Mouse (Mus musculus) cerebellum, postnatal 14 days (tissue): ENCODE measurements around the gene Wdr44.
"Not testable (repeated sequence)": the region's sequence is repeated elsewhere in the genome, so short reads cannot be mapped to it uniquely, and the experiment has no call there.

Experiments
- DNase-seq, 2 experiments: peaks; one replicate each; pipeline ENCODE4 v3.0.0; 2021; ENCODE audit warnings: mixed read lengths in 2 of 2

Wdr44 gene

GRCm38 (mm10) chrX:23692722-23693442 is at the start of gene Wdr44:
Gene Wdr44 (plus strand): TSS chrX:23693051.
- peak; percentile 93 to 95 for DNase-seq

DNA sequence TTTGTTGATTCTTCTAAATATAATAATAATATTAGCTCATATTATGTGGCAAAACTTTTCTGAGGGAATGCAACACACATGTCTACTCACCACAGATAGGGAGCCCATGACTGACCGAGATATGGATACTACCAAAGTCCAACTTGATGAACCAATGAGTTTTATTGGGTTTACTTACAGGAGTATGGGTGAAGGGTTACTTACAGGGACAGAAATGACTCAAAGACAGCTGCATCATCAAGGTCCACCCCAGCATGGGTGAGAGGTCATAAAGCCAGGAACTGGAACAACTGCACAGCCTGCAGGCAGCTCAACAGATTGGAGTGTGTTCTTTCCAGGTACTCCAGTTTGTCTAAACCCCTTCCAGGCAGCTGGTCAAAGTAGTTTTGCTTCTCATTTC is 44.5 kb upstream of the Wdr44 start:
- no peak for DNase-seq

DNA sequence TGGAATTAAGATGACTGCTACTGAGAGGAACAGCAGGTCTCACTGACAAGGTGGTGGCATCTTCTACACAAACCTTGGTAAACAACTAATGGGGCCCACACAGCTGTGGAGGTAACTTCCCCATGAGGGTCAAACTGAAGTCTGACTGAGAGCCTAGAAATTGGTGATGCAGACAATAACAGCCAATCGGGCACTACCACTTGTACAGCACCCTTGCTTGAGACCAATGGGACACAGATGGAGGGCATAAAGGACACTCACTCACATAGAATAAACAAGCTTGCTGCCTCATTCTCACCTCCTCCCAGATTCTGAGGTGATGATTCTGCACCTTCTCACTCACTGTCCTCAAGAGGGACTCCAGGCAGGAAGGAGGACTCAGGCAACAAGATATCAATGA is 30.6 kb upstream of the Wdr44 start:
- no peak for DNase-seq

GRCm38 (mm10) chrX:23673193-23673592 is 19.7 kb upstream of the Wdr44 start:
- DNase-seq = no peak

- no peak for DNase-seq
Observed at GRCm38 (mm10) chrX:23675450-23675849, 17.4 kb upstream of the Wdr44 start.

DNA sequence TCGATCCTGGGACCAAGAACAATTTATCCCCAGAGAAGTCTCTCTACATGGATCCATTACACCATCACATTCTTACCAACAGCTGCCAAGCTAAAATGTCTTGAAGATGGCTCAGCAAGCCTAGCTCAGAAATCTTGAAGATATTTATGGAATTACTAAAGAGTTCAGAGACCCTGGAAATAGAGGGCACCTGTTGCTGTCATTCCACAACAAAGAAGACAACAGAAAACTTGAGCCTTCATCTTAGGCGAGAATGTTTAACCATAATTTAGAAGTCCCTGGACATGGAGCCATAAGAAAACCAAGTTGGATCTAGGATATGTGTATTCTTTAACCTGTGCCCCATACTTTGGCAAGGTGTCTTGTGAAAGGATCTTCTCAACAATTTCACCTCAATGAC is 16.3 kb upstream of the Wdr44 start:
- no peak for DNase-seq

DNA sequence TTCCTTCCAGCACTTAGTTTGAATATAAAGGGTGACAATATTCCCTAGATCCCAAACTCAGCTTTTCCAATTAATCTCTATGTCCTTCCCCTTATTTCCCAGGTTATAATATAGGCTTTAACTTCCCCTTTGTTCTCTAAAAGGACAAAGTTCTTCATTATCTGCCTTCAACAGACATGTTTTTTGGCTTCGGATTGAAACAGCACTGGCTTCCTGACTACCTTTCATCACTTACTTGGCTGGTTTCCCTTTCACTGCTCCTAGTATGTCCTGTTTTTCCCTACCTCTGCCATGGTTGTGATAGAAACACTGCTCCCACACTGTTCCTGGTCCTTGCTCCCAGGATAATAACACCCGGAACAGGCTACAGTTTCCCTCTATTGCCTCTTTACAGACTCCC is 15.3 kb upstream of the Wdr44 start:
- DNase-seq = no peak

DNA sequence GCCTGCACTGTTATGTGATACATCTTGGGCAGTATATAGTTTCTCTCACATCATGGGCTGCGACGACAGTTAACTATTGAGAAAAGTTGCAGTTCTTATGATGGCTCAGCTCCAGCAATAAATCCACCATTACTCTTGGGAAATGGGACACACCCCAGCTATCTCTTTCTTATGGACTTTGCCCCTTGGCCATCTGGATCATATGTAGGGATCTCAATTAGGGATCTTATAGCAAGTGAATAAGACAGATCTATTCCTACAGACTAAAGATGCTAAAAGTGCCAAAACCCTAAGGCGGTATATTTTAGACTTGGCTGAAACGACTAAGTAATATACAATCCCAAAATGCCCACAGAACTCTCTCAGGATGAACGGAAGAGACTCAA is 522 bp upstream of the Wdr44 start:
- peak in 1 of 2 experiments; percentile 8 for DNase-seq

DNA sequence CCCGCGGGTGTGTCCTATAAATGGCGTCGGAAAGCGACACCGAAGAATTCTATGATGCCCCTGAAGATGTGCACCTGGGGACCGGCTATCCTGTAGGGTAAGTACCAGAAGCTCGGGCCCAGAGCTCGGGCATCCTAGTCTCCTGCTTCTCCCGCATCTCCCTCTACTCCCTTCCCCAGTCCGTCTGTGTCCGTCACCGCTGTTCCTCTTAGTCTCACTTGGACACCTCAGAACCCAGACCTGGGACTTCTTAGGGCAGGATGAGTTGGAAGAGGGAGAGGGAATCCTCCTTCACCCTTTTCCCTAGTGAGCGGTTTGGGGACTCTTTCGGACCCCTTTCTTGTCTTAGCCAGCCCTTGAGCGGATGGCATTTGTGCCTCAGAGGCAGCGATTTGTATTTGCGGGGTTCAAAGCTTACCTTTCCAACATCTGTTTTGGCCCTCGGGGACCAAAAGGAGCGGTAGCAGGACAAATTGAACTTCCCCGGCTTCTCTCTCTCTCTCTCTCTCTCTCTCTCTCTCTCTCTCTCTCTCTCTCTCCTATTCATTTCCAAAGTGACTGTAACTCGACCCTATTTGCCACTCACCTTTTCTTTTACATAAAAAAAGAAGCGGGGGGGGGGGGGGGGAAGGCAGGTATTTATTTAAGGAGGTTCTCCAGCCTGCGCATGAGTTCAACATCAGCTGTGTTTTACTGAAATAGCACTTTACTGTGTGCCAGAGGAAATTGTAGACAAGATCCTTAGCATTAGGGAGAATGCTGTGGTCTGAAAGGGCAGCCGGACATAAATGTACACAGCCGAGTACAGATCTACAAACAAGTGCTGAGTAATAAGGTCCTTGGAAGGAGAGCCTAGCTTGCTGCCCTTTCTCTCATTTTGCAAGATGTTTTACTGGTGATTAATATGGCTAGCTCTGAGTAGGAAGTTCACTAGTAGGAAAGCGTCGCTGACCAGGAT is 871 bp downstream of the Wdr44 start:
- peak in 1 of 2 experiments; percentile 3 for DNase-seq

DNA sequence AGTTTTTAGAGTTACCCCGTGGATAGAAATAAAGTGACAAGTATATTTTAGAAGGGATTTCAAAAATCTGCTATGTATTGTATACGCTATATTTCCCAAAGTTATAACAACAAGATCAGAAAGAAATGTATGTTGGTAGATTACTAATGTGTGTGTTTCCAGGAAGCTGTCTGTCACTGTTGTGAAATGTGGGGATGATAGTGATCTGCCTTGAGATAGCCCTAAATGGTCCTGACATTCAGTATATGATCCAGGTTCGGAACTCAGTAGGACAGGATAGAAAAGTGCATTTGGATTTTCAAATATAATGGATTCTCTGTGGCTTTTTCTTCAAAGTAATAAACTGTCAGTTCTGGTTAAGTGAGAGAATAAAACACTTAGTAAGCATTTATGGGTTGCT is 1.7 kb downstream of the Wdr44 start:
- no peak for DNase-seq

- no peak for DNase-seq
Observed at GRCm38 (mm10) chrX:23695109-23695508, 2.3 kb downstream of the Wdr44 start.

- DNase-seq = no peak
Observed at GRCm38 (mm10) chrX:23697346-23697745, 4.5 kb downstream of the Wdr44 start.

DNA sequence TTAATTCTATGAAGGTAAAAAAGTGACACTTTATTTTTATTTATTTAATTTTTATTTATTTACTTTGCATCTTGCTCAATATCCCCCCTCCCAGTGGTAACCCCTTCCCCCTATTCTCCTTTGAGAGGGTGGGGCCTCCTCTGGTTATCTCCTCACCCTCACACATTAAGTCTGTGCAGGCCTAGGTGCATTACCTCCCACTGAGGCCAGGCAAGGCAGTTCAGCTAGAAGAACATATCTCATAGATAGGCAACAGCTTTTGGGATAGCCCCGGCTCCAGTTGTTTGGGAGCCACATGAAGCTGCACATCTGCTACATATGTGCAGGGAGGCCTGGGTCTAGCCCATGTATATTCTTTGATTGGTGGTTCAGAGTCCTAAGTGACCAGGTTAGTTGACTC is 6.2 kb downstream of the Wdr44 start:
- DNase-seq = no peak

- no peak for DNase-seq
Observed at GRCm38 (mm10) chrX:23717247-23717646, 24.4 kb downstream of the Wdr44 start.

- DNase-seq = no peak
Observed at GRCm38 (mm10) chrX:23727463-23727862, 34.6 kb downstream of the Wdr44 start.

DNA sequence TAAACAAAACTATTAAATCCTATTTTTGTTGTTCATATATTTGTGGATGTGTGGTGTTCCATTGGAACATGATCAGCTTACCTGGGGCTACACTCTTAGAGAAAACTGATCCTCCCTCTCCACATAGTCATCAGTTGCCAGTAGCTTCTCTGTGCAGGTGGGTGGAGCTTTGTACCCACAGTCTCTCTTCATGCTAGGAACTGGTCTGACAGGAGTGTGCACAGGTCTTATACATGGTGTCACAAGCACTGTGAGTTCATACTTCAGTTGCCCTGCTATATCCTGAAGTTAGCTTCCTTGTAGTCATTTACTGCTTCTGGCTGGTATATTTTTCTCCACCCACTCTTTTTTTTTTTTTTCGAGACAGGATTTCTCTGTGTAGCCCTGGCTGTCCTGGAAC is 61.8 kb downstream of the Wdr44 start:
- DNase-seq = no peak

GRCm38 (mm10) chrX:23767849-23768248 is 75.0 kb downstream of the Wdr44 start:
- DNase-seq = no peak

DNA sequence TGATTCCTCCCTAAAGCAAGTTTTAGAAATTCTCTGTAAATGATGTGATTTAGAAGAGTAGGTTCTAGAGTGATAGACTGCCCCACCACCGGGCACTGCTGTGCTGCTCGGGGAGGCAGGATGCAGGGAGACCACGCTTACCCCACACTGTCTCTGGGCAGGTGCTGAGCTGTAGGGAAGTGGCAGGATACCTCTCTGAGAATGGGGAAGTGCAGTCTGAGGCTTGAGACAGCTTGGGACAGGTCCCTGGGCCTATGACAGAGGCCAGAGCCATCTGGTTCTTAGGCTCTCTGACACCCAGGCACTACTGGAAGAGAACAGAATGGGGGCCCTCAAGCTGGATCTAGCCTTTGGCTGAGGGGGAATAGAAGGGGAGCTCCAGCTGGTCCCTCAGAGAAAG is 114.3 kb downstream of the Wdr44 start:
- DNase-seq = no peak

- no peak for DNase-seq
Observed at GRCm38 (mm10) chrX:23810365-23810764, 117.5 kb downstream of the Wdr44 start.

DNA sequence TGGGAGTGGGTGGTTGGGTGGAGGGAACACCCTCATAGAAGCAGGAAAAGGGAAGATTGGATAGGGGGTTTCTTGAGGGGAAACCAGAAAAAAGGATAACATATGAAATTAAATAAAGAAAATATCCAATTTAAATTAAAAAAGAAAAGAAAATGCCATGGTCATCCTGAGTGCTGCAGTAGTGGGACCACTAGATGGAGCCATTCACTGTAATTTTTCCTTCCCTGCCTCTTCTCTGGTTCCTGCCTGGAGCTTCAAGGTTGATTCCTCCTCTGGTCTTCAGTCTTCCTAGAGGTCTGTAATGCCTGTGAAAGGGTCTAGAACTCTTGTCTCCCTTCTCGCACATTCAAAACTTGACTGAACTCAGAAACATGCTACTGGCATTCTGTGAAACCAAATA is 120.4 kb downstream of the Wdr44 start:
- not testable (repeated sequence) for DNase-seq

DNA sequence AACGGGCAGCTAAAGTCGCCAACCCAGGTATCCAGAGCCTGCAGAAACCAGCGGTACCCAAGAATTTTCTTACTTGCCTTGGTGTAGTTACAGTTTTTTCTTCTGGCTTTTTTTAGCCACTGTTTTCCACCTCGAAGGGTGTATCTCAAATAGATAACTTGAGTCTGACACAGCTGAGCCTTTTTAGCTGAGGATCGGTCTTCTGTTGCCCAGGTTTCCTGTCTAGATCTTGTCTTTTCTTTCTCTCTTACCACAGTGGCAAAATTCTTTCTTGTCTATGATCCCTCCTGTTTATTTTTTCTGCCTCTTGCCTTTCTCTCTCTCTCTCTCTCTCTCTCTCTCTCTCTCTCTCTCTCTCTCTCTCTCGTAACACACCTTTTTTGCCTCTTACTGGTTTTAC is 130.0 kb downstream of the Wdr44 start:
- DNase-seq = not testable (repeated sequence)

DNA sequence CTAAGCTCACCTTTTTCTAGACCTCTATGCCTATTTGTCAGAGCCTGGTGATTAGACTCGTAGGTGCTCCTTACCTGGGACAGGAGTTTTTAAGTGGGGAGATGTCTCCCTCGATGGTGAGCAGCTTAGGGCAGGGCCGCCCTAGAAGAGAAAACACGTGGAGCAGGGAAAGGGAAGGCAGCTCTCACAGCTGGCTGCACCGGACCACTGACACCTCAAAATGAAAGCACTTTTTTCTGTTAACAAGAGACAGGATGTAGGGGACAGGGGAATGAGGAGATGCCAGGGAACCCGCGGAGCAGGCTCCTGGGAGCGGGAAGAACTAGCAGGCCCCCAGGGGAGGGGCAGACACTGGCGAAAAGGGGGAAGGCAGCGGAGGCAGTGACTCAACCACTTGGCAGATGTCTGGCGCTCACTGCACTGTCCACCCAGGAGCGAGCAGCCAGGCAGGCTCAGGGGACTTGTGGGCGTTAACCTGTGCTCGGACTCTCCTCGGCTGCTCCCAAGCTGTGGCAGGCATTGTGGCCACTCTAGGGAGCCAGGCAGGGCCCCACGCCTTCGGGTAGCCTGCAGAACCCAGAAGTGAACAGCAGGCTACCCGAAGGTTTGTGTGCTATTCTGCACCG is 130.7 kb downstream of the Wdr44 start:
- DNase-seq = no peak

- not testable (repeated sequence) for DNase-seq
Observed at GRCm38 (mm10) chrX:23833784-23834183, 140.9 kb downstream of the Wdr44 start.

DNA sequence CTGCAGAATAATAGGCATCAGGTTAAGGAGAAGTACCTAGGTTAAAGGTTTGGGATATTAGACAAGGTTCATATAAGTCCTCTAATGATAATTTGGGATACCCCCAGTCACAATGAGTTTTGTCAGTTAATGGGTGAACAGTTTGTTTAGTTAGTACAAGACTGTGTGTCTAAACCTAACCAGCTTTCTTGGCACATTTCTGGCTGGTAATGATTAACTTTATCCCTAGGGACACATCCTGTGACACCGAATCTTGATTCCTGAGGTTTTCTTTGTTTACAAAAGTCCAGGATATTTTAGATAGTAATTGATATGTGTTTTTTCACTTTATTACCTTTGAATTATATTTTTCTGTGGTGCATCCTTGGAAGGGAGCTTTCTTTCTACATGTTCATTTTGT is 148.1 kb downstream of the Wdr44 start:
- DNase-seq = no peak
